Mouse (Mus musculus) stomach, postnatal 0 days (tissue): ENCODE measurements around the gene Fgfr2.

Experiments used
- CTCF ChIP-seq: IDR thresholded peaks from 2 replicates; pipeline ENCODE4 v1.5.1; 2016; ENCODE audit warnings: antibody characterized with exemption, low read depth, mild to moderate bottlenecking, moderate library complexity
- EP300 ChIP-seq: optimal IDR thresholded peaks from 2 replicates; pipeline ENCODE3; 2016; ENCODE audit warnings: antibody characterized with exemption

GRCm38 (mm10) chr7:132494263-132494662, 628.9 kb downstream of the Fgfr2 start:
- TF ChIP-seq EP300, result no peak
- no peak for TF ChIP-seq CTCF
